ENCODE assay signal across 9 mouse cellular contexts in genomic region chr8:112034603-112035002, GRCm38 (mm10). TPM values are rescaled to one million over a fixed set of nuclear protein-coding genes. Genes with fewer than 3 reads are reported as not detected.
A peak's percentile ranks its signal among the peaks of the same experiment; 100 is the strongest.
DNase-seq lines count a peak whose midpoint lies in the region; ATAC-seq lines count a peak whose summit lies in the region.
"Had no signal": no experiment of that assay in that cellular context is flagged by ENCODE, and none has a peak within 500 bp of the region (broad histone marks: within the 10 kb centered on the region; RNA-seq: fewer than 3 reads in every experiment).

No protein-coding gene starts in this region.

- ATAC-seq in heart, embryonic 11.5 days (replicated peaks; ENCODE audit: insufficient number of reproducible peaks, low FRiP score, low TSS enrichment), result no peak

- no peak overlapping the region for H3K4me2 ChIP-seq in heart, embryonic 11.5 days
- H3K4me2 ChIP-seq: embryonic facial prominence, embryonic 13.5 days had no signal

- peak; percentile 16 for DNase-seq in heart, adult 8-10 months (ENCODE audit: low spot score)
- DNase-seq in A20 (ENCODE audit: low read depth, low spot score) (peak; percentile 74), R1 (ENCODE audit: low read depth, low spot score) (peak; percentile 89)
- DNase-seq in embryo, embryonic 10 days (ENCODE audit: low spot score), result peak; percentile 92
- DNase-seq in kidney, adult 8-10 months, result peak; percentile 24 to 47
- DNase-seq in lung, postnatal 14 days, result peak; percentile 36
- DNase-seq in yolk sac, embryonic 10.5 days (ENCODE audit: low spot score), result peak; percentile 58

- no peak overlapping the region for H3K9ac ChIP-seq in heart, embryonic 11.5 days (ENCODE audit: low read depth, low read length)
- H3K9ac ChIP-seq: embryonic facial prominence, embryonic 13.5 days had no signal

- 9% methylated on average over 8 of the region's 8 CpGs for WGBS in heart, embryonic 11.5 days (ENCODE audit: insufficient replicate concordance)

- H3K4me3 ChIP-seq in heart, embryonic 11.5 days (ENCODE audit: low read depth, low read length), result no peak overlapping the region
- H3K4me3 ChIP-seq: embryonic facial prominence, embryonic 13.5 days had no signal

- no peak overlapping the region for H3K27ac ChIP-seq in heart, embryonic 11.5 days (ENCODE audit: low read depth, low read length)
- H3K27ac ChIP-seq: embryonic facial prominence, embryonic 13.5 days had no signal

- H3K27me3 ChIP-seq in heart, embryonic 11.5 days (ENCODE audit: control insufficient read depth, insufficient read depth, low read length), result no peaks in the 10 kb centered on the region
- H3K27me3 ChIP-seq: embryonic facial prominence, embryonic 13.5 days had no signal

- no peaks in the 10 kb centered on the region for H3K4me1 ChIP-seq in heart, embryonic 11.5 days (ENCODE audit: control insufficient read depth, insufficient read depth, low read length)
- H3K4me1 ChIP-seq: embryonic facial prominence, embryonic 13.5 days had no signal

- H3K9me3 ChIP-seq in heart, embryonic 11.5 days (replicated peaks; ENCODE audit: control insufficient read depth, low read length), result no peaks in the 10 kb centered on the region
- H3K9me3 ChIP-seq: embryonic facial prominence, embryonic 13.5 days had no signal

- H3K36me3 ChIP-seq in heart, embryonic 11.5 days (ENCODE audit: control insufficient read depth, insufficient read depth, low read length), result no peaks in the 10 kb centered on the region
- H3K36me3 ChIP-seq: embryonic facial prominence, embryonic 13.5 days had no signal

RNA-seq across cellular contexts. Expression of gene Gm6793, which starts 19.8 kb away (rescaled TPM):
- total RNA-seq in heart, adult 8-10 months (2022), result under 1 TPM in 2 of 4 experiments, not detected in 2; 0.22 to 0.57 TPM
- polyA plus RNA-seq in heart, embryonic 11.5 days (2014; fragmentation: Nextera tagmentation; extraction: Ambion mirVana), result 0.37 TPM in 1 of 2 replicates, not detected in the other

RNA-seq across cellular contexts. Expression of gene Terf2ip, which starts 23.4 kb away (rescaled TPM):
- total RNA-seq in heart, adult 8-10 months (2022), result 10 to 100 TPM; 11.0 to 12.7 (median 11.3) TPM
- 16.7 and 18.5 TPM in 2 replicates for polyA plus RNA-seq in heart, embryonic 11.5 days (2014; fragmentation: Nextera tagmentation; extraction: Ambion mirVana)

RNA-seq across cellular contexts. Expression of gene Kars, which starts 23.5 kb away (rescaled TPM):
- total RNA-seq in heart, adult 8-10 months (2022), result 100 to 1,000 TPM; 106 to 113 (median 110) TPM
- 176 and 181 TPM in 2 replicates for polyA plus RNA-seq in heart, embryonic 11.5 days (2014; fragmentation: Nextera tagmentation; extraction: Ambion mirVana)

RNA-seq across cellular contexts. Expression of gene Adat1, which starts 42.5 kb away (rescaled TPM):
- total RNA-seq in heart, adult 8-10 months (2022), result 1 to 10 TPM; 1.5 to 2.1 (median 1.8) TPM
- polyA plus RNA-seq in heart, embryonic 11.5 days (2014; fragmentation: Nextera tagmentation; extraction: Ambion mirVana), result 6.1 and 7.1 TPM in 2 replicates

Comparison
In these comparisons a context has a peak if more than half of its experiments do, and no peak if none do; other contexts are left out.
1. DNase-seq: peak in every context shown above with its lines; median percentile 92 in embryo, embryonic 10 days; 89 in R1; 74 in A20; 58 in yolk sac, embryonic 10.5 days; 36 in lung, postnatal 14 days; 36 in kidney, adult 8-10 months; 16 in heart, adult 8-10 months.